Mouse (Mus musculus): Measurements from ENCODE around the gene Gbgt1.

DNA sequence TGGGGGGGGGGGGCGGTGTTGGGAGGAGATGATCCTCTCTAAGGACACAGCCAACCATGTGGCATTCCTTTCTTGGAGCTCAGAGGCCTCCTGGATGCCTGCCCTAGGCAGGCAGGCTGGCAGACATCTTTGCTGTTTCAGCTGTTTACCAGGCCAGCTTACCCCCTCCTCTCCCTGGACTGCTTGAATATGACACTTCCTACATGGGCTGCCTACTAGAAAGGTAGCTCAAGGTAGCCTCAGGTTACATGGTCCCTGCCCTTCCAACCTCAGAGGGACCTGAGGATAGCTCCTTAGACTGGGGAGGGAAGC is 42.1 kb downstream of the Gbgt1 start:
- TF ChIP-seq CTCF (IDR thresholded peaks at IDR 0.05; ENCODE audit: low read depth) (no peak), EP300 (optimal IDR thresholded peaks at IDR 0.05) (no peak)

Data from stomach, postnatal 0 days (tissue).